Mouse (Mus musculus) lung, embryonic 14.5 days (tissue): ENCODE data around the gene Map3k7. TPM values are rescaled to one million over a fixed set of nuclear protein-coding genes. Genes with fewer than 3 reads are reported as not detected.

Experiments
- ATAC-seq: fragments of 200-750 bp; cut with Nextera tagmentation; 2 replicates; pipeline ENCODE4 v1.8.0; 2017; ENCODE audit warnings: mild to moderate bottlenecking, moderate TSS enrichment, moderate library complexity; ENCODE audit not compliant: insufficient read depth
- DNase-seq: peaks from one replicate; pipeline ENCODE4 v3.0.0-alpha.2; 2015
- H3K27ac ChIP-seq: fragments of 300-500 bp; sonication (generic); 2 replicates; pipeline ENCODE4 v1.5.1; 2014; ENCODE audit warnings: low read depth, mild to moderate bottlenecking, moderate library complexity
- H3K27me3 ChIP-seq: fragments of 300-500 bp; sonication (generic); 2 replicates; pipeline ENCODE4 v1.6.1; 2014; ENCODE audit warnings: low read length, control low read depth; ENCODE audit not compliant: insufficient read depth
- H3K36me3 ChIP-seq: fragments of 300-500 bp; sonication (generic); 2 replicates; pipeline ENCODE4 v1.6.1; 2014; ENCODE audit warnings: control low read depth; ENCODE audit not compliant: insufficient read depth
- H3K4me1 ChIP-seq: fragments of 300-500 bp; sonication (generic); 2 replicates; pipeline ENCODE4 v1.6.1; 2014; ENCODE audit warnings: antibody characterized with exemption, control low read depth; ENCODE audit not compliant: insufficient read depth
- H3K4me2 ChIP-seq: fragments of 300-500 bp; sonication (generic); 2 replicates; pipeline ENCODE4 v1.6.1; 2014; ENCODE audit warnings: mild to moderate bottlenecking
- H3K4me3 ChIP-seq: fragments of 300-500 bp; sonication (generic); 2 replicates; pipeline ENCODE4 v1.5.1; 2014; ENCODE audit warnings: low read depth, low read length
- H3K9ac ChIP-seq: fragments of 300-500 bp; sonication (generic); 2 replicates; pipeline ENCODE4 v1.6.1; 2014
- H3K9me3 ChIP-seq: fragments of 300-500 bp; sonication (generic); 2 replicates; pipeline ENCODE4 v1.6.1; 2016; ENCODE audit warnings: low read depth, low read length, control low read depth
- CTCF ChIP-seq: IDR thresholded peaks from 2 replicates; pipeline ENCODE4 v1.5.1; 2016; ENCODE audit warnings: antibody characterized with exemption, low read depth
- WGBS: fragments of 180-500 bp; shearing (Covaris S2); extraction: QIAGEN DNeasy Blood & Tissue Kit; methylation state at CpG from one replicate; pipeline ENCODE4 v1.1.7; 2014; 5-methylcytosine and 5-hydroxymethylcytosine counted together
- polyA plus RNA-seq: library from polyadenylated mRNA; unstranded; fragments of >200 nt; fragmentation: Nextera tagmentation; extraction: Ambion mirVana; gene quantifications from 2 replicates; pipeline ENCODE4 v1.2.1, GENCODE M21; 2014

Map3k7 gene
- polyA plus RNA-seq, 1 experiment from 2014 or later: 47.5 TPM

DNA sequence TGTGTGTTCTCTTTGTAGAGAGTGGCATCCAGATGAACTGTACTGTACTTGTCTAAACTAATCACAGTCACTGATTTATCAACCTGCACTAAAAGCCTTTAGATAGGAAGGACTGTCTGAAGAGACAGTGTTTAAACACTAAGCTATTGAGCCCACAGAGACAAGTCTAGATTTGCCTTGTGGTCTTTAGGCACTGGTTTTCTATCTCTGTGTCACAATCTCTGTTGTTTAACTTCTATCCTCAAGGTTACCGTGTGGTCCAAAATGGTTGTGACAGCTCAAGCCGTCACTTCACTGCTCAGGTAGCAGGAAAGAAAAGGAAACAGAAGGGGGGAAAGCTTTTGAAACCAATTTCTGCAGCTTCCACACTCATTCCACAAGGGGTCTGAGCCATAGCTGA is 29.5 kb downstream of the Map3k7 start:
- WGBS: 59% methylated on average over 2 of the region's 2 CpGs
- H3K9ac ChIP-seq: no peak overlapping the region
- no peak overlapping the region for H3K4me3 ChIP-seq
- no peak for DNase-seq
- TF ChIP-seq CTCF: no peak
- H3K4me2 ChIP-seq: no peak overlapping the region
- H3K36me3 ChIP-seq: peaks cover 67% of the 10 kb centered on the region
- ATAC-seq: no peak
- no peak overlapping the region for H3K27ac ChIP-seq
- no peaks in the 10 kb centered on the region for H3K9me3 ChIP-seq
- H3K27me3 ChIP-seq: no peaks in the 10 kb centered on the region
- H3K4me1 ChIP-seq: no peaks in the 10 kb centered on the region

GRCm38 (mm10) chr4:31993865-31994264 is 30.0 kb downstream of the Map3k7 start:
- 25% methylated on average over 1 of the region's 1 CpGs for WGBS
- no peak for TF ChIP-seq CTCF

GRCm38 (mm10) chr4:32001498-32001897 is 37.6 kb downstream of the Map3k7 start:
- H3K36me3 ChIP-seq: peaks cover 57% of the 10 kb centered on the region; the same call in 1 of the 2 replicates
- H3K9me3 ChIP-seq: no peaks in the 10 kb centered on the region
- H3K4me1 ChIP-seq: no peaks in the 10 kb centered on the region
- no peak overlapping the region for H3K27ac ChIP-seq
- H3K4me3 ChIP-seq: no peak overlapping the region
- 83% methylated on average over 3 of the region's 3 CpGs for WGBS
- H3K9ac ChIP-seq: no peak overlapping the region
- TF ChIP-seq CTCF: no peak
- H3K27me3 ChIP-seq: no peaks in the 10 kb centered on the region
- ATAC-seq (no peak), DNase-seq (no peak)
- no peak overlapping the region for H3K4me2 ChIP-seq

More at GRCm38 (mm10) chr4:31993865-31994264, 30.0 kb downstream of the Map3k7 start:
- Histone ChIP-seq H3K4me3 (no peak overlapping the region), H3K27me3 (no peaks in the 10 kb centered on the region), H3K27ac (no peak overlapping the region), H3K9me3 (no peaks in the 10 kb centered on the region), H3K4me1 (no peaks in the 10 kb centered on the region), H3K9ac (no peak overlapping the region), H3K4me2 (no peak overlapping the region), H3K36me3 (peaks cover 65% of the 10 kb centered on the region)
- DNase-seq: no peak
- no peak for ATAC-seq

DNA sequence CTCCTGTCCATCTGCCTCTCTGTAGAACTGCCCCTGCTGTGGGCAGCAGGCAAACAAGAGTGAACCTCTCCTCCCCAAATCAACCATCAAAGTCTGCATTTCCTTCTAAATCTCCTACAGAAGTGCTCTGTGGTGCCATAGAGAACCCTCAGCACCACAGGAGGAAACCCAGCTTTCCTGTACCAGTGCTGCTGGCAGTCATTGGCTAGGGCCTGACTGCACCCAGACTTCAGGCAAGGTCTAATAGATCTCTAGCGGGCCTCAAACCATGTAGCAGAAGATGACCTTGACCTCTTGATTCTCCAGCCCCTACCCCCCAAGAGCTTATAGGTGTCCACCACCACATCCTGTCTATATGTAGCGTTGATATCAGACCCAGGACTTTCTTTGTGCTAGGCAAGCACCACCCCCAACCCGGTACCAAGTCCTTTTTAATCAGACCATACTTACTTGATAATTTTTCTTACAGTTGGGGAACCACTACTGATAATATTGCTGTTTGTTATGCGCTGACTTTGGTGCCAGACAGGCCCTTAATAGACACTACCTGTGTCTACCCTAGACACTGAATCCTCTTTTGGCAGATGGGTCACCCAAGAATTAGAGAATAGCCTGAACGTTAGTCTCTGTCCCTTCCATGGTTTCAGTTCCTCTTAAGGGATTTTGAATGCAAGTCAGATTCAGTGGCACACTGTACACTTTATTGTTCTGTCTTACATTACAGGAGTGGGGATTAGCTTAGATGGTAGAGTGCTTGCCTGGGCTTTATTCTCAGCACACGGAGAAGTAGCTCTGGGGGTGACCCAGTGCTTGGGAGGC is 41.1 kb downstream of the Map3k7 start:
- 90% methylated on average over 6 of the region's 6 CpGs for WGBS
- no peak overlapping the region for H3K27ac ChIP-seq
- no peaks in the 10 kb centered on the region for H3K4me1 ChIP-seq
- no peak for TF ChIP-seq CTCF
- H3K4me3 ChIP-seq: no peak overlapping the region
- H3K4me2 ChIP-seq: no peak overlapping the region
- H3K9me3 ChIP-seq: no peaks in the 10 kb centered on the region
- peaks cover 56% of the 10 kb centered on the region for H3K36me3 ChIP-seq
- ATAC-seq (no peak), DNase-seq (no peak)
- no peak overlapping the region for H3K9ac ChIP-seq
- H3K27me3 ChIP-seq: no peaks in the 10 kb centered on the region

DNA sequence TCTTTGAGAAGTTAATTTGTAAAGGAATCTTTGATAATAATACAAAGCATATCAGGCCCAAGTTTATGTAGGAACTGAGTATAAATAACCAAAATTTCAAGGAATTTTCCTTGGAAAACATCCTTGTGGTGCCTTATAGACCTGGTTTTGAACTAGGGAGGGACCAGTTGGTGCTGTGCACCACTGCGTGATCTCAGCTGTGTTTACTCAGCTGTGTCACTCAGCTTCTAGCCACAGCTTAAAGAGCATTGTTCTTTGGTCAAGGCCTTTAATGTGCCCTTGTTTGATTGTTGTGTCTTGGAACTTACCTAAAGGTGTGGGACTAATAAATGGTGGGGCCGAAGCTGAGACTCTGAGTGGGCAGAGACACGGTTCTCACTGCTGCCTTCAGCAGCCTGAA is 43.3 kb downstream of the Map3k7 start:
- WGBS: 48% methylated on average over 3 of the region's 3 CpGs
- TF ChIP-seq CTCF: no peak
- peaks cover 64% of the 10 kb centered on the region for H3K36me3 ChIP-seq
- H3K4me1 ChIP-seq: no peaks in the 10 kb centered on the region
- no peak overlapping the region for H3K27ac ChIP-seq
- no peaks in the 10 kb centered on the region for H3K27me3 ChIP-seq
- no peak overlapping the region for H3K9ac ChIP-seq
- H3K4me2 ChIP-seq: no peak overlapping the region
- DNase-seq: no peak
- H3K9me3 ChIP-seq: no peaks in the 10 kb centered on the region
- no peak overlapping the region for H3K4me3 ChIP-seq
- no peak for ATAC-seq

GRCm38 (mm10) chr4:32008095-32008494 is 44.2 kb downstream of the Map3k7 start:
- no peaks in the 10 kb centered on the region for H3K27me3 ChIP-seq
- H3K4me3 ChIP-seq: no peak overlapping the region
- no peaks in the 10 kb centered on the region for H3K4me1 ChIP-seq
- no peak for ATAC-seq
- 65% methylated on average over 4 of the region's 4 CpGs for WGBS
- TF ChIP-seq CTCF: no peak
- no peaks in the 10 kb centered on the region for H3K9me3 ChIP-seq
- no peak for DNase-seq
- H3K27ac ChIP-seq: no peak overlapping the region
- peaks cover 71% of the 10 kb centered on the region for H3K36me3 ChIP-seq
- H3K4me2 ChIP-seq: no peak overlapping the region
- H3K9ac ChIP-seq: no peak overlapping the region

DNA sequence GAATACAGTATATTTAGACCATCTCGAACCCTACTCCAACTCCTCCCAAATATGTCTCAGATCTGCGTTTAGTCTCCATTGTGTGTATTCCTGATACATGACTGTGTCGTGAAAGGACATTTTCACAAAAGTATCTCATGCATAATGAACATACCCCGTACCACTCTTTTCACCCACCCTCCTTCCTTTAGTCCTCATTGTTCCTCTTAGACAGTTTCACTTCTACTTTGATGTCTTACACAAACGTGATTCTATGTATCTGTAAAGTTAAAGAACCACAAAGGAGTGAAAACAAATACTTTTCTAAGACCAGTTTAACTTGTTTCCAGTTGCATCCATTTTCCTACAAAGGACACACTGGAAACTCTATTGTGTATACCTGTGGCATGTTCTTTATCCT is 46.9 kb downstream of the Map3k7 start:
- TF ChIP-seq CTCF: no peak
- DNase-seq (no peak), ATAC-seq (no peak)
- Histone ChIP-seq H3K4me2 (no peak overlapping the region), H3K4me1 (no peaks in the 10 kb centered on the region), H3K4me3 (no peak overlapping the region), H3K27me3 (no peaks in the 10 kb centered on the region), H3K36me3 (peaks cover 69% of the 10 kb centered on the region), H3K9ac (no peak overlapping the region), H3K9me3 (no peaks in the 10 kb centered on the region), H3K27ac (no peak overlapping the region)
- 78% methylated on average over 5 of the region's 5 CpGs for WGBS
